Mouse (Mus musculus): ENCODE results near the gene Col6a1.

- TF ChIP-seq GATA1 (IDR thresholded peaks at IDR 0.05; ENCODE audit: low read length) (no peak), TAL1 (IDR thresholded peaks at IDR 0.05; ENCODE audit: low read length) (no peak)
Measured at GRCm38 (mm10) chr10:76680758-76681650, 45.0 kb downstream of the Col6a1 start.
